In genomic region chr7:137306127-137306526, GRCm38 (mm10) we compare ENCODE assay signal across 12 mouse cellular contexts. TPM values are rescaled to one million over a fixed set of nuclear protein-coding genes. Genes with fewer than 3 reads are reported as not detected.
DNase-seq lines count a peak whose midpoint lies in the region; ATAC-seq and TF ChIP-seq lines count a peak whose summit lies in the region.
"Had no signal": no experiment of that assay in that cellular context is flagged by ENCODE, and none has a peak within 500 bp of the region (broad histone marks: within the 10 kb centered on the region; RNA-seq: fewer than 3 reads in every experiment).

No protein-coding gene starts in this region.

- no peak overlapping the region for H3K27ac ChIP-seq in liver, adult 2 months (replicated peaks; ENCODE audit: insufficient read depth, low read depth, low read length)
- no peak overlapping the region for H3K27ac ChIP-seq in hindbrain, embryonic 10.5 days
- H3K27ac ChIP-seq in midbrain, embryonic 11.5 days (ENCODE audit: low read depth, low read length) = no peak overlapping the region
- H3K27ac ChIP-seq: forebrain, embryonic 15.5 days had no signal

- H3K27me3 ChIP-seq in liver, adult 2 months (ENCODE audit: control insufficient read depth, insufficient read depth, low read length) = peaks cover 33% of the 10 kb centered on the region
- H3K27me3 ChIP-seq in hindbrain, embryonic 10.5 days (ENCODE audit: insufficient read depth, poor library complexity, severe bottlenecking) = peaks cover 79% of the 10 kb centered on the region
- H3K27me3 ChIP-seq in midbrain, embryonic 11.5 days (ENCODE audit: control insufficient read depth, insufficient read depth, low read length) = peaks cover 44% of the 10 kb centered on the region

- no peaks in the 10 kb centered on the region for H3K79me2 ChIP-seq in liver, adult 2 months (ENCODE audit: control insufficient read depth, insufficient read depth, low read length)

- no peak for TF ChIP-seq CTCF in liver, adult 2 months (IDR thresholded peaks at IDR 0.05; ENCODE audit: low read depth, low read length)

- no peak overlapping the region for H3K4me3 ChIP-seq in liver, adult 2 months (ENCODE audit: insufficient read depth, low read depth, low read length)
- H3K4me3 ChIP-seq in hindbrain, embryonic 10.5 days = peak overlapping the region; percentile 26
- peak overlapping the region; percentile 20; the same call in 1 of the 2 replicates for H3K4me3 ChIP-seq in midbrain, embryonic 11.5 days (ENCODE audit: low read depth, low read length)
- H3K4me3 ChIP-seq: forebrain, embryonic 15.5 days; heart, embryonic 12.5 days had no signal

- H3K4me1 ChIP-seq in liver, adult 2 months (ENCODE audit: control insufficient read depth, insufficient read depth, low read length) = peaks cover 2% of the 10 kb centered on the region
- H3K4me1 ChIP-seq in hindbrain, embryonic 10.5 days (replicated peaks) = peaks cover 82% of the 10 kb centered on the region
- H3K4me1 ChIP-seq in midbrain, embryonic 11.5 days (ENCODE audit: control insufficient read depth, insufficient read depth, low read length) = peaks cover 47% of the 10 kb centered on the region

- WGBS in liver, adult 2 months = 25% methylated on average over 9 of the region's 9 CpGs
- 30% methylated on average over 9 of the region's 9 CpGs for whole genome bisulfite sequencing in hindbrain, embryonic 10.5 days
- WGBS in midbrain, embryonic 11.5 days = 39% methylated on average over 9 of the region's 9 CpGs

- no peak overlapping the region for H3K9ac ChIP-seq in liver, adult 2 months (ENCODE audit: low read depth, low read length)
- no peak overlapping the region for H3K9ac ChIP-seq in midbrain, embryonic 11.5 days (ENCODE audit: low read length)
- H3K9ac ChIP-seq: forebrain, embryonic 15.5 days; heart, embryonic 12.5 days had no signal

- H3K36me3 ChIP-seq in liver, adult 2 months (ENCODE audit: control insufficient read depth, insufficient read depth, low read length) = no peaks in the 10 kb centered on the region
- H3K36me3 ChIP-seq in hindbrain, embryonic 10.5 days = peaks cover 16% of the 10 kb centered on the region
- H3K36me3 ChIP-seq in midbrain, embryonic 11.5 days (ENCODE audit: control insufficient read depth, insufficient read depth, low read length) = no peaks in the 10 kb centered on the region
- H3K36me3 ChIP-seq: forebrain, embryonic 15.5 days; heart, embryonic 12.5 days had no signal

- DNase-seq in liver, adult 2 months (ENCODE audit: extremely low read depth, low read depth, low spot score) = peak; percentile 33
- DNase-seq in liver = no peak
- no peak for DNase-seq in hindbrain, embryonic 10.5 days (ENCODE audit: low spot score)
- DNase-seq in midbrain, embryonic 11.5 days (ENCODE audit: low spot score, missing footprints) = peak; percentile 87
- peak; percentile 13 for DNase-seq in yolk sac, embryonic 10.5 days (ENCODE audit: low spot score)
- DNase-seq in heart, adult 9 months (ENCODE audit: low spot score in 2 of 2) = no peak
- DNase-seq in urinary bladder, adult 18-20 months (ENCODE audit: low spot score in 2 of 2) = no peak
- DNase-seq: lung, adult 2 months; thymus, adult 2 months had no signal

- no peaks in the 10 kb centered on the region for H3K9me3 ChIP-seq in hindbrain, embryonic 10.5 days
- H3K9me3 ChIP-seq in midbrain, embryonic 11.5 days (ENCODE audit: control insufficient read depth, low read length) = no peaks in the 10 kb centered on the region
- H3K9me3 ChIP-seq: forebrain, embryonic 15.5 days; heart, embryonic 12.5 days had no signal

- no peak for TF ChIP-seq POLR2A in liver, adult 2 months (IDR thresholded peaks at IDR 0.05; ENCODE audit: extremely low read depth, insufficient read depth, low read length)

- ATAC-seq in midbrain, embryonic 11.5 days (ENCODE audit: low FRiP score) = no peak
- ATAC-seq: forebrain, embryonic 15.5 days; inflammation-experienced regulatory T-cells, adult 6 months had no signal

- peak overlapping the region; percentile 29 for H3K4me2 ChIP-seq in midbrain, embryonic 11.5 days
- H3K4me2 ChIP-seq: forebrain, embryonic 15.5 days; heart, embryonic 12.5 days had no signal

RNA-seq across cellular contexts. Expression of gene Ebf3, which starts 8.1 kb away (rescaled TPM):
- total RNA-seq in liver, adult 2 months (2014; rRNA removed) = 0.09 and 0.13 TPM in 2 replicates
- polyA plus RNA-seq in liver, adult 2 months (2012; rRNA removed) = 0.05 TPM in 1 of 2 replicates, not detected in the other
- 5.7 and 7.4 TPM in 2 replicates for polyA plus RNA-seq in hindbrain, embryonic 10.5 days (2016; fragmentation: Nextera tagmentation; extraction: Ambion mirVana)
- 11.2 and 12.7 TPM in 2 replicates for polyA plus RNA-seq in midbrain, embryonic 11.5 days (2014; fragmentation: Nextera tagmentation; extraction: Ambion mirVana)
- polyA plus RNA-seq: inflammation-experienced regulatory T-cells, adult 6 months had no signal

Comparison
In these comparisons a context has a peak if more than half of its experiments do, and no peak if none do; other contexts are left out.
1. DNase-seq: peak in liver, adult 2 months (single experiment), midbrain, embryonic 11.5 days (single experiment) and yolk sac, embryonic 10.5 days (single experiment); none in liver (single experiment), hindbrain, embryonic 10.5 days (single experiment), heart, adult 9 months (0 of 2) and urinary bladder, adult 18-20 months (0 of 2).